Mouse (Mus musculus): ENCODE results near the gene Insl3.

DNA sequence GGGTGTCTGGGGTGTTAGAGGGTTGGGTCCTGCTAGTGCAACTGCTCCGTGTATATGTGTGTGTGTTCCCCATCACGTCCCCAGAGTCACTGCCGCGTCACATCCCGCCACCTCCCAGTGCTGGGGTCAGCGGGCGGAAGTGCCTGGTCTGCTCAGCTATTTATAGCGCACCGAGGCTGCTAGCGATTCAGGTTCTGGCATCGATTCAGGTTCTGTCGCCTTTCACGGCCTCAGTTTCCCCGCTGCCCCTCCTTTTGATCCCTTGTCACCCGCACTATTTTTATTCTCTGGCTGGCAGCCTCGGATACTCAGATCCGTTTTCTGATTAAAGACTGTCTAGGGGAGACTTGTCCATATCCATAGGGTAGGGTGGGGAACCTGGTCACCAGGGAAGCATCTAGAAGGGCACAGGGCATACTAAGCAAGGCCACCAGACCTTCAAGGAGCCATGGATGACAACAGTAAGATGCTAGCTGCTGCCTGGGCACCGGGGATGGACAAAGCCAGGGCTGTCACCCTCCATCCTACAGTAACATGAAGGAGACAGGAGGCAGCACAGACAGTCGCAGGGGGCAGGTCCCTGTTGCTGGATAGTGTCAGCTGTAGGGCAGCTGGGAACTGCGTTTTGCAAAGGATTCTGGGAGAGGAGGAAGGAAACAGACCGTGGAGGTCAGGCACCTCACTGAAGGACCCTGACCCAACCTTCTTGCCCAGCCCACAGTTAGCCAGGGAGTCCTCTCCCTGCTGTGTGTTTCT is 20.6 kb upstream of the Insl3 start:
- TF ChIP-seq CTCF (IDR thresholded peaks at IDR 0.05; ENCODE audit: low read depth, low read length), result no peak
- TF ChIP-seq POLR2A (IDR thresholded peaks at IDR 0.05; ENCODE audit: borderline replicate concordance, low read depth, low read length), result no peak

All from bone marrow macrophage, adult 2 months (primary cell).